Mouse (Mus musculus) left cerebral cortex, postnatal 4 days (tissue): ENCODE measurements at regions not wholly inside any gene's neighbourhood (a gene's known extent, or its start where the extent isn't known, plus 50 kb on each side); places are given as distances from the start of the nearest gene placed in this dataset.

Experiments used
- DNase-seq: peaks from one replicate; pipeline ENCODE4 v3.0.0-alpha.2; 2022
- intact Hi-C: fragments of 180-260 bp; cut with DNase I; formaldehyde crosslinking; loops from one replicate; pipeline ENCODE4 v1.15.1; 2025

DNA sequence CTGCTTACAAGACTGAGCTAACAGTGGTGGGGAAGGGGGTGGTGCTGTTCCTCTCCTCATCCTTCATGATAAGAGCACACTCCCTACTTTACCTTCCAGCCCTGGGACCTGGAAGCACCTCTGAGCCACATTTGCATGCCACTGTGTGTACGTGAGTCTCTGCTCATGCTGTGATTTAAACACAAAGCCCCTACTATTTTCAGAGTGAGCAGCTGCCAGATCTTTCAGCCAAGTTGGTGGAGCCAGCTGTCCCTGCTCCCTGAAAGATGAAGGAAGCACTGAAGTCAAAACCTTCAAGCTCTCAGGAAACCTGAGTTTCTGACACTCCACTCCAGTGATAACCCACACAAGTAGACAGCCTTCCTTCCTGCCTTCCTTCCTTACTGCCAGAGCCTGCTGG is 198.0 kb upstream of the Egln3 start:
- DNase-seq = no peak
- intact Hi-C loops = no loop called here

DNA sequence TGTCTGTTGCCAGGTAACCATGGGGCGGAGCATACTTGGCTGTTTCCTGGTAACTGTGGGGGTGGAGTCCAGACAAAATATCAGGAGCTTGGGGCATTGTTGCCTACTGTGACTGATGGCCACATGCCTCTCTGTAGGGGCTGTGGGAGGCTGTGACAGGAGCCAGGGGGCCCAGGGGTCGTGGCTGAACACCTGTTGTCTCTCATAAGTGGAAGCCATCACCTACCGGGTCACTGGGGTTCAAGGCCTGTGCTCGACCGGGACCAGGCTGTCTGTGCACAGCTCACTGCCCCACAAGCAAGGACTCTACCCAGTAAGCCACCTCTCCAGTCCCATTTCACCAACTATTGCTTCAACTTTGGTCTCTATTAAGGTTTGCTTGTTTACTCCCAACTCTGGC is 196.4 kb upstream of the Egln3 start:
- DNase-seq = no peak
- intact Hi-C loops = no loop called here

DNA sequence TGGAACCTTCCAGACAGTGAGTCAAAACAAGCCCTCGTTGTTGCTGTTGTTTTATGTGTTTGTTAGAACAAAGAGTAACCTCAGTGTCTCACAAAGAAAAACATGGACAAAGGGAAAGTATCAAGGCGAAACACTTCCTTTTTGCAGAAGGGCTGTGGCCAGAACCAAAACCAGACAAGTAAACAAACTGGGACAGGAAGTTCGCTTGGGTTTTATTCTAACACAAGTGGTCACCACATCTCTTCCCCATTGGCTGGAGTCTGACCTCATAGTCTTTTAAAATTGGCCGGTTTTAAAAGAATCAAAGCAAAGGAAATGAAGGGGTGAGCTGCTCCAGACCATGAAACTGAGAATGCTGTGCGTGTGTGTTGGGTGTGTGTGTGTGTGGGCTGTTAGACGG is 194.4 kb upstream of the Egln3 start:
- intact Hi-C loops = no loop called here
- DNase-seq = no peak

DNA sequence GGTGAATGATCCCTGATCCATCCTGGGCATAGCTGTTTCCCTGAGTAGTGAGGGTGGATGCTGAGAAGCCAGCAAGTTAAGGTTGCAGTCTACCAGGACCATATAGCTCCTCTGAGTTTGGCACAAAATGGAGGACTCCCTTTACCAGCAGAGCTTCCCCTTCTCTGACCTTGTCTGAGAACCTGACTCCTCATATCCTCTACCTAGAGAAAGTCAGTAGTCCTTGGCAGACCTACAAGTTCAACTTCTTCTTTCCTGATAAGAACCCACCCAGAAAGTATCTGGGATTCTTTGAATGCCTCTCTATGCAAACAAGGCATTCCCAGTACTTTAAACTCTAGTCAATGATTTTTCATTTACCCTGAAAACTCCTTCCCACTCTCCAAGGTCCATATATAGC is 193.3 kb upstream of the Egln3 start:
- no peak for DNase-seq
- intact Hi-C loops = no loop called here

DNA sequence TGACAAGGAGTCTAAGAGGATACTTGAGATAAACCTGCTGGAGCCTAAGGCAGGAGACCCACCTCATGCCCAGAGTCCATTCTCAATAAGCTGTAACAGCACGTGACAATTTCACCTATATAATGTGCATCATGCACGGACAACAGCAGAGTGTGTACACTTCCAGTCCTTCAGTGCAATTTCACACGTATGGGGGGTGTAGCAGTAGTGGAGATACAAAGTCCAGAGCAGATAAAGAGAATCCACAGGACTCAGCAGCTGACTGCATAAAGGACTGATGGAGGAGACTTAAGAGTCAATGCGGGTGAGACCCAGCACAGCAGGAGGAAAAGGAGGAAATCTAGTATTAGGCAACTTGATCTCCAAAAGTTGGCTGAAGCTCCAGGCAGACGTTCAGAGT is 192.7 kb upstream of the Egln3 start:
- no peak for DNase-seq
- intact Hi-C loops = no loop called here

DNA sequence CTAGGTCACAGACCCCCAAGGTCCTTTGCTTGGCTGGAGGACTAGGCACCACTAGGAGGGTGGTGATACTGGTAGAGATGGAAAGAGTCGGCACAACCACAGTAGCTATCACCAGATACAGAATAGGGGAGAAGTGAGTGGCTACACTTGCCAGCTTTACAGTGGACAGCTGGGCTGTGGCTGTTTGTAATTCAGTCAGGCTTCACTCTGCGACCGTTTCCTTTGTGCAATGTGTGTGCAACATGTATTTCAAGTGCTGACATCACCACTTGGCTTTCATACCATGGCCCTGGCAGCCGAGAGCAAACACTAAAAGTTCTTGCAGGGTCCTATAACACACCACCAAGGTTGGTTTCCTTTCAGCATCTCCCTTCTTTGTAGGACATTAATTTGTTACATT is 181.7 kb upstream of the Egln3 start:
- peak; percentile 36 for DNase-seq
- intact Hi-C loops = no loop called here

DNA sequence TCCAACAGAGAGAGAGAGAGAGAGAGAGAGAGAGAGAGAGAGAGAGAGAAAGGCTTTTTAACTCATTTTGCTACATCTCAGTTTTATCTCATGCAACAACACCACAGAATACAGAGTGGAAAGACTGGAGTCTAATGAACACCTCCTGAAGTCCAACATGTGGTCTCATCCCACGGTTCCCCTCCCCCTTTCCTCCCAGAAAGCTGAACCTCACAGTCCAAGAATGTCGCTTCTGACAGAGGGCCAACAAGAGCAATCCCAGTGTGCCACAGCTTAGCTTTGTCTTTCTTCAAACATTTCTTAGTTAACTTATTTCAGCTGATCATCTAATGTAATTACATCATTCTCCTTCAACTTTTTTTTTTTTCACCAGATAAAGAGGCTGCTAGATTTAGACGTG is 180.5 kb upstream of the Egln3 start:
- intact Hi-C loops = no loop called here
- DNase-seq = no peak

DNA sequence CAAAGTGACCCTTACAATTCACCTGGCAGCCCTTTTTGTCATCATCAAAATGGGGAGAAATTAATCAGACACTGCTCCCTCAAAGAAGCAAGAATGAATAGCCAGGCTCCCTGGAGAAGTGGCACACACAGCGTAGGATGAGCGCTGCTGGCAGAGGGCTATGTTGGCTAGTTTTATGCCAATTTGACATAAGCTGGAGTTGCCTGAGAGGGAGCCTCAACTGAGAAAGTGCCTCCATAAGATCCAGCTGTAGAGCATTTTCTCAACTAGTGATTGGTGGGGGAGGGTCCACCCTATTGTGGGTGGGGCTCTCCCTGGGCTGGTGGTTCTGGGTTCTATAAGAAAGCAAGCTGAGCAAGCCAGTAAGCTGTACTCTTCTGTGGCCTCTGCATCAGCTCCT is 179.3 kb upstream of the Egln3 start:
- intact Hi-C loops = no loop called here
- no peak for DNase-seq

DNA sequence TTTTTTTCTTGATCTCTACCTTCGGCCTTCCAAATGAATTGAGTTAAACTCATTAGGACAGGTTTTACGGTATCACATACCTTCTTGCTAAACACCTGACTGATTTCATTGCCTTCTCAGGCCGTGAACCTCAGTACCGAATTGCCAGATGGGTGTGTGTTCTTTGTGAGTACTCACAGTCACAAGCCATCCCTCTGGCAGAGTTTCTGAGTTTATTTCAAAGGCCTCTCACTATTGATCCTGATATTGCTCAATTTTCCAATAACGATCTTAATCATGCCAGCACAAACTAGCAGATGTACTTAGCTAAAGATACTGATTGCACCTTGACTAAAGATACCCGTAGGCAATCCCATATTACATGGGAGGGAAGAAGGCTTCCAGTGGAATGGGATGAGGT is 178.4 kb upstream of the Egln3 start:
- DNase-seq = no peak
- intact Hi-C loops = no loop called here

DNA sequence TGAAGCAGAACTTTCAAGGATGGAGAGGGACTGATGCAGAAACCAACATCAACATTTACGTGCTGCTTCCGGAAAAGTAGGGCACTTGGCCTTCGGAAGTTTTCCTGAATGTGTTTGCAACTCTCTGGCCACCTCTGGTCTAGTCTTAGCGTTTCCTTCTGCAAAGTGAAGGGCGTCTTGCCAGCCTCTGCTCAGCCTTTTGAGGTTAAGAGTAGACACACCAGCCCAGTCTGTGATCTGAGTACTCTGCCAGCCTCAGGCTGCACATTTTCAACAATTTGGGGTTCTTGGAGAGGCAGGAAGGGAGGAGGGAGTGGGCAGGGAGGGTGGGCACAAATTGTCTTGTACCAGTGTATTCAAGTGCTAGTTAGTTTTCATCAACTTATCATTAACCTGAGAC is 176.7 kb upstream of the Egln3 start:
- intact Hi-C loops = no loop called here
- DNase-seq = no peak

DNA sequence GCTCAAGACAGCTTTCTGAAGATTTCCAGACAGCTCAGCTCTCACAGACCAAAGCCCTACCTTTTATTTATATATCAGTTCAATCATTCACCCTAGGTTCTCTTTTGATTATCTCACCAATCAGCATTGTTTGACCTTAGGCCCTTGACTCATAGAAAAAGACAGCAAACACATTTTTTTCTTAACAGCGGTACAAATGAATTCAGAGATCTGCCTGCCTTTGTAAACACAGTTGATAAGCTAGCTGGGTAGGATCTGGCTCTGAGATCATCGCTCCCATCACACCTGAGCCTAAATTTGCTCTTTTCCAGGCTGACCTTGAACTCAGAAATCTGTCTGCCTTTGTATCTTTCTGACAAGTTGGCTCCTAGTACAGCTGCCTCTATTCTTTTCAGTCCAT is 174.9 kb upstream of the Egln3 start:
- no peak for DNase-seq
- intact Hi-C loops = no loop called here

DNA sequence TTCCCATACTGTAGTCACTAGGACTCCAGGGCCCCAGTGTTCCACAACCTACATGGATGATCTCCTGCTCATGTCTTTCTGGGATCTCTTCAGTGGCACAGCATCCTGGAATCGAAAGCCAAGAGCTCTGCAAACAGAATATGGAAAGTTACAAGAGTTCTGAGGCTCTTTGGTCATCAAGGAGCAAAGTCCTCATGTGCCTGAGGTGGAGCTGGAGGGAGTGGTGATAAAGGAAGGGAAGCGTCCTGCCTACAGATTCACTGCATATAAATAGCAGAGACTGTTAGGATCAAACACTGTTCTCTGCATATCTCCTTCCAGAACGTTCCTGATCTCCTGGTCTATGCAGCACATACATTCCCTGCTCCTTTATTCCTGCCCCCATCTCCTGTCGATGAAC is 170.4 kb upstream of the Egln3 start:
- intact Hi-C loops = no loop called here
- DNase-seq = no peak

DNA sequence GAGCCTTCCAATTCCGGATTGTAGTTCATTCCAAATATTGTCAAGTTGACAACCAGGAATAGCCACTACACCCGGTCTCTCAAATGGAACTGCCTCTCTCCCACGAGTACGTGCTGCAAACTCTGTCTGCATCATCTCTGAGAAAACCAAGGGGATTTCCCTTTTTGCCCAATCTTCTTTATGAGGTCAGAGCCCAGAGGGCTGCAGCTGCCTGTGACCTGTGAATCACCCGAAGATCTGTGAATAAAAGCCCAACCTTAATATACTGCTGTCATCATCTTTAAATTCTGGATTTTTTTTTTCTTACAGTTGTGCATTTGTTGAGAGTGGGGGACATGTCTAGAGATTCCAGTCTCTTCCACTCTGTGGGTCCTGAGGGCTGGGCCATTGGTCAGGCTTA is 165.6 kb upstream of the Egln3 start:
- DNase-seq = no peak
- intact Hi-C loops = no loop called here

DNA sequence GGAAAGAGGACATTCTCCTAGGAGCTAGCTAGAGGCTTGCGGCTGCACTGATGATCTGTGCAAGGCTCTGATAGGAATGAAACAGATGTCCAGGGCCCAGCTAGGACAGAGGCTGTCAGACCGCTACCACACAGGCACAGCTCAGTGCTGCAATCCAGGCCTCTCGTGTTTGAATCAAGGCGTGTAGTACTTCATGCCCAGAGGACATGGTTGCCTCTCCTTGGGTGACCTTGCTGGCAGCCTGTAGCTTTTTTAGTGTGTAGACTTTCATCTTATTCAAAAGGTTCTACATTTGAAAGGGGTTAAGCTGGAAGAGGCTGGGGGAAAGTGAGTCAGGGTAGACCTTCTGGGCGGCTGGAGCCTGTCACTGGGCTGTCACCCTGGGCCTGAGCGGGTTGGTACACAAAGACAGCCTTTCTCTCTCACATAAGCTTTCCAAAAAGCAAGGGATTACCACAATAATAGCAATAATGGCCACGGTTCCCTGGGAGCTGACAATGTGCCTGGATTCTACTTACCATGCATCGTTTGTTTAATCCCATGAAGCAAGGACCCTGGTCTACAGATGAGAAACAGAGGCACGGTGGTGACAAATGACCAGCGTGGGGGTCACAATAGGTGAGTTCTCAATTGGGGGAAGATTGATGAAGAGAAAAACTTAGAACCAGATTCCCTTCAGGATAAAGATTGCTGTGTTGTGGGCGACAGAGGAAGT is 160.9 kb upstream of the Egln3 start:
- intact Hi-C loops = no loop called here
- DNase-seq = no peak

DNA sequence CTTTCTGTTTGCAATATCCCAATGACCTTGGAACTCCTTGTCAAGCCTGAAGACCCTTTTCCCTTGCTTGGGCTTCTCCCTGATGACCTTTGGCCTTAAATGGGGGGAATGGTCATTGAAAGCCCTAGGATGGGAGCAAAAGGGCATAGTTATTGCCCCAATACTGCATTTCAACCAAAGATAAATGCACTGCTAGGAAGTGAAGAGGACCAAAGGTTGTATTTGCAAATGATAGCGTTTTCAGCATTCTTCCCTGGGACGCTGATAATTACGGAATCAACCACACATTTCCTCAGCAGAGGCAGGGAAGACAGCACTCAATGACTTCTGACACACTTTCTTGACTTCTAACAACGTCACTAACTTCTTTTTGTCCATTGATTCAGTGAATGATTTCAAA is 158.1 kb upstream of the Egln3 start:
- DNase-seq = no peak
- intact Hi-C loops = no loop called here

DNA sequence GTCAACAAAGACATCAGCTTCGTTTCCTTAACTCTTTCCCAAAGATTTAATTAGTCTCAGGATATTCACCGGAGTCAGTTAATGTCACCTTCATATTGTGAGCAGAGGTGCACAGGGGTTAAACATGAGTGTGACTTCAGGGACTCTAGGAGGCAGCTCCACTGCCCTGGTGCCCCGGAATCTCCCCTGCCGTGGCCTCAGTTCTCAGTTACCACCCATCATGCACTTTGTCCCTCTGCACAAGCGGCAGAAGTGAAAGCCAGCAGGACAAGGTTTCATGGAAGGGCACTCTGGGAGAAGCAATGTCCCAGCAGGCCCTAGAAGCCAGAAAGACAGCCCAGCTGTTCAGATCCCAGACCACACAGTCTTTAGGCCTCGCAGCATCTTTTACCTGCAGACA is 150.5 kb upstream of the Egln3 start:
- no peak for DNase-seq
- intact Hi-C loops = loop anchor here (5.0 to 10.0 kb wide), 2 partner anchors 149 to 257 kb away; partner anchors contain the start of gene Egln3

DNA sequence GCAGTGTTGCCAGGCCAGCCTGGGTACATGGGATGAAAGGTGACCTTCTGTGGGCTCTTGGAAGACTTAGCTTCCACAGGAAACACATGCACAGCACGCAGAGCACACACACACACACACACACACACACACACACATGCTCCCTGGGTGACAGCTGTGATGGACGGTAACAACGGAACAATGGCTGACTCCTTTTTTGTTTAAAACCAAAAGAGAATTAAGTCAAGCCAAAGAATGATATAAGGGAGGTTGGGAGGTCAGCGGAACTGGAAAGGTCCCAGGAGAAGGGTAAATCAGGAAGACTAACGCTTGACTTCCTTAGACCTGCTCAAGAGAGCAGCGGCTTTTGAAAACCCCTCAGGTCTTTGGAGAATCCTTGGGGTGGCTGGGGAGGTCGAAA is 150.0 kb upstream of the Egln3 start:
- intact Hi-C loops = loop anchor here (5.0 to 10.0 kb wide), 2 partner anchors 149 to 256 kb away; partner anchors contain the start of gene Egln3
- DNase-seq = no peak

DNA sequence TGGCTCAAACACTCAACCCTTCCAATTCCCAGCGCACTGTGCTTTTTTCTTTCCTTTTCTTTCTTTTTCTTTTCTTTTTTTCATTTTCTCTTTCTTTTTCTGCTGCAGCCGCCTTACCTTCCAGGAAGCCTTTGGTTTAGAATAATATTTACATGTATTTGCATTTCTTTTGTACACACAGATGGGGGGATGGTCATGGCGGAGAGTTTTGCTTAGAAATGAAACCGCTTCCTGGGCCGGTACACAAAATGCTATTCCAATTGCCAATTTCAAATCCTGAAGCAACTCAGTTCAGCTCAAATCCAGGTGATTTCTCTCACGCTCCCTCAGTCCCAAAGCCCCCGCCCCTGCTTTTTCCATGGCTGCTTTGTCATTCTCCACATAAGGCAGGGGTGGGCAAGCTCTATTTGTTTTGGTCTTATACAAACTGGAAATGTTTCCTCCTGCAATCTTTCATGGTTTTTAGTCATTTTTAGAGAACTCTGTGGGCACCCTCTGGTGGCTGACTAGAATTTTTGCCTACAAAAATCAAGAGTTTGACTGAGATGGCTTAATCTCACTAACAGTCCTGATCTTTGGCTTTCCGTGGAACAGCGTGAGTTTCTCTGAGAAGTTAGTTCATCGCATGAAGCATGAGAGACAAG is 149.4 kb upstream of the Egln3 start:
- DNase-seq = peak; percentile 27
- intact Hi-C loops = loop anchor here (5.0 to 10.0 kb wide), 2 partner anchors 148 to 256 kb away; partner anchors contain the start of gene Egln3

DNA sequence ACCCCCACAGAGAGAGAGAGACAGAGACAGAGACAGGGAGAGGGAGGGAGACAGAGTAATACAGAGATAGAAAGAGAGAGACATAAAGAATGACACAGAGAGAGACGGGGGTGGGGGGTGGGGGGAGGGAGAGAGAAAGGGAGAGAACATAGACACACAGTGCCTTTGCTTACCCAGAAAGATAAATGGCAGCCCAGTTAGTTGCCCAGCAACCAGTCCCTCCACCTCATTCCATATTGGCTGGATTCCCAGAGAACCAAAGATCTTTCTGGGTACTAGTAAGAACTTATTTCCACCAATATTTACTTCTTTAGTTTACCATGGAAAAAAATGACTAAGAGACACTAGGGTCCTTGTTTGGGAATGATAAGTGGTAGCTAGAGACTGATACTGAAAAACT is 146.6 kb upstream of the Egln3 start:
- DNase-seq = no peak
- intact Hi-C loops = loop anchor here (5.0 to 10.0 kb wide), 2 partner anchors 145 to 253 kb away; partner anchors contain the start of gene Egln3

DNA sequence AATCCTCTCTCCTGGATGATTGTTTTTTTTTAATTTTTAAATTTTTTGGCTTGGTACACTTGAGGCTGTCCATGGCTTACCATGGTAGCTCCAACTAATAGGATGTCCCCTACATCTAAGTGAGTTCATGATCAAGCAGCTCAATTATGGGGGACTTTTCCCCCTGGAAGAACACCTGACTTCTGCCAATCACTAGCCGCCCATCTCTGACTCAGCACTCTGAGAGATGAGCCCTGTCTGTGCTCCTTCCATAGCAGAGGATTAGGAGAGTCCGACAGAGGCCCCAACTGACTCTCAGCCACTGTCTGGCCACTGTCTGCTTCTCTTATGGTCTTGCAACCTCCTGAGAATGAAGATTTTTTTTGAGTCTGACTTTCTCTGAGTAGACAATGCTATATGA is 145.7 kb upstream of the Egln3 start:
- intact Hi-C loops = no loop called here
- no peak for DNase-seq

DNA sequence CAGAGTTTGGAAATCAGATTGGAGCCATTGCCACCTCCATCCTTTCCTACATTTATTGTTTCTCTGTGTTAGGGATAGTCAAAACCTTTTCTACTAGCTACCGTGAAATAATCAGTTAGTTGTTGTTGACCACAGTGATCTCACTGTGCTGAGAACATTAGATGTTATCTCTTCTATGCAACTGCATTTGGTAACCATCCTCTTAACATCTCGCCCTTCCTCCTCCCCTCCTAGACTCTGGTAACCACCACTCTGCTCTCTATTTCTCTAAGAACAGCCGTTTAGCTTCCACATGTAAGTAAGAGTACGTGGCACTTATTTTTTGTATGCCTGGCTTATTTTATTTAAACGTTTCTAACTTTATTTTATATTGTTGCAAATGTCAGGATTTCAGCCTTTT is 139.8 kb upstream of the Egln3 start:
- intact Hi-C loops = no loop called here
- no peak for DNase-seq

DNA sequence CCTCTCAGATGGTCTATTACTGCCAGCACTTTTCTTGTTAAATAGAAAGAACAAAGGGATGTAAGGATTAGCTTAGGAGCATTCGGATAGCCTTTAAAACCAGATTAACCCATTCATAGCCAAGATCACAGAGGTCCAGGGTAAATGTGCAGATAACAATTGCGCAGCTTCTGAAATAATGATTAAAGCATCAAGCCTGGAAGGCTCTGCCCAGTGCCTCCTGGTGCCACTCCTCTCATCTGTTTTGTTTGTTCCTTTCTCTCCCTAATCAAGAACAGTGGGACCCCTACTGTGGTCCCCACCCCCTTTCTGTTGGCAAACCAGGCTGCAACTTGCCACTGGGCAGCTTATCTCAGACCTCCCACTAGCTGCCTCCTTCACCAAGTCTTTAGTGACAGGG is 131.8 kb upstream of the Egln3 start:
- intact Hi-C loops = no loop called here
- DNase-seq = no peak
